Mouse (Mus musculus) CH12.LX (cell line): ENCODE data around the gene Glipr1l1. TPM values are rescaled to one million over a fixed set of nuclear protein-coding genes. Genes with fewer than 3 reads are reported as not detected.
"Not testable (repeated sequence)": the region's sequence is repeated elsewhere in the genome, so short reads cannot be mapped to it uniquely, and the experiment has no call there.

Experiments
- DNase-seq: peaks from one replicate; pipeline ENCODE4 v3.0.0-alpha.2; 2013; ENCODE audit errors: extremely low read depth
- H3K27ac ChIP-seq: 2 replicates; pipeline ENCODE4 v1.5.1; 2012; ENCODE audit warnings: low read depth, mild to moderate bottlenecking, control low read depth, moderate library complexity; ENCODE audit not compliant: insufficient read depth
- H3K27me3 ChIP-seq: replicated peaks from 2 replicates; pipeline ENCODE3; 2012; ENCODE audit warnings: inconsistent platforms
- H3K36me3 ChIP-seq, 2 experiments: replicated peaks in 1 of 2; 2 replicates each; pipeline versions ENCODE3 to v1.6.1; 2012; ENCODE audit warnings: inconsistent platforms in 1 of 2, low read length in 1 of 2, mild to moderate bottlenecking in 1 of 2, mixed read lengths in 1 of 2, moderate library complexity in 1 of 2; ENCODE audit not compliant: control insufficient read depth in 1 of 2, insufficient read depth in 1 of 2
- H3K4me1 ChIP-seq, 2 experiments: 2 replicates each; pipeline ENCODE4 v1.6.1; 2012; ENCODE audit warnings: inconsistent platforms in 1 of 2, moderate library complexity in 1 of 2; ENCODE audit not compliant: insufficient read depth in 2 of 2, control insufficient read depth in 1 of 2
- H3K4me2 ChIP-seq: 2 replicates; pipeline ENCODE4 v1.6.1; 2012; ENCODE audit warnings: low read depth, mild to moderate bottlenecking, control low read depth; ENCODE audit not compliant: poor library complexity, insufficient read depth, severe bottlenecking
- H3K4me3 ChIP-seq, 3 experiments: fragments of 150-350 bp in 1 of 3; sonication (generic) in 1 of 3; replicated peaks in 1 of 3; 2 replicates each; pipeline versions ENCODE3 to v1.5.1; 2011 to 2012; ENCODE audit warnings: low read depth in 2 of 3, low read length in 2 of 3, mild to moderate bottlenecking in 2 of 3, moderate library complexity in 2 of 3, control low read depth in 1 of 3, improper control_type of control experiment in 1 of 3, inconsistent platforms in 1 of 3, mixed read lengths in 1 of 3; ENCODE audit not compliant: poor library complexity in 1 of 3
- H3K79me2 ChIP-seq: replicated peaks from 2 replicates; pipeline ENCODE4 v1.6.1; 2012; ENCODE audit warnings: mild to moderate bottlenecking, moderate library complexity; ENCODE audit not compliant: control insufficient read depth, poor library complexity, insufficient read depth, severe bottlenecking; ENCODE audit errors: extremely low read depth
- H3K9ac ChIP-seq: 2 replicates; pipeline ENCODE4 v1.6.1; 2012; ENCODE audit warnings: low read depth, mild to moderate bottlenecking, control low read depth, moderate library complexity; ENCODE audit not compliant: insufficient read depth
- H3K9me3 ChIP-seq: replicated peaks from 2 replicates; pipeline ENCODE3; 2012; ENCODE audit warnings: low read length, inconsistent platforms, mixed read lengths
- CTCF ChIP-seq, 2 experiments: IDR thresholded peaks in 1 of 2; conservative IDR thresholded peaks in 1 of 2; 2 replicates each; pipeline ENCODE4 v1.5.1; 2011 to 2012; ENCODE audit warnings: low read depth in 2 of 2, low read length in 2 of 2, improper control_type of control experiment in 1 of 2, inconsistent platforms in 1 of 2, mild to moderate bottlenecking in 1 of 2, moderate library complexity in 1 of 2
- MAFK ChIP-seq: IDR thresholded peaks from 2 replicates; pipeline ENCODE4 v1.6.1; 2011; ENCODE audit warnings: low read length, improper control_type of control experiment; ENCODE audit not compliant: insufficient replicate concordance
- NELFE ChIP-seq: IDR thresholded peaks from 2 replicates; pipeline ENCODE4 v1.6.1; 2011; ENCODE audit warnings: low read depth, low read length, improper control_type of control experiment
- NRF1 ChIP-seq: IDR thresholded peaks from 2 replicates; pipeline ENCODE4 v1.6.1; 2014; ENCODE audit warnings: low read depth, mild to moderate bottlenecking, inconsistent platforms, low read length, improper control_type of control experiment, moderate library complexity
- RAD21 ChIP-seq: IDR thresholded peaks from 2 replicates; pipeline ENCODE4 v1.6.1; 2011; ENCODE audit warnings: low read depth, mild to moderate bottlenecking, low read length, improper control_type of control experiment, moderate library complexity
- SMC3 ChIP-seq: IDR thresholded peaks from 2 replicates; pipeline ENCODE4 v1.6.1; 2011; ENCODE audit warnings: low read depth, low read length, improper control_type of control experiment
- ZC3H11A ChIP-seq: IDR thresholded peaks from 2 replicates; pipeline ENCODE4 v1.6.1; 2012; ENCODE audit warnings: low read depth, mild to moderate bottlenecking, inconsistent platforms, low read length, improper control_type of control experiment
- dilution Hi-C: fragments of 300-500 bp; cut with MboI; formaldehyde crosslinking; loops from 2 replicates; pipeline ENCODE4 v1.14.3; 2020; ENCODE audit warnings: low sequenced_read_pairs; ENCODE audit not compliant: extremely low pct_unique_long_range_greater_than_20kb, extremely low pct_ligation_motif_present
- in situ Hi-C: fragments of 300-500 bp; cut with MboI; formaldehyde crosslinking; loops from 3 replicates; pipeline ENCODE4 v1.14.3; 2019; ENCODE audit warnings: low sequenced_read_pairs, low pct_ligation_motif_present, low pct_unique_long_range_greater_than_20kb, mixed read lengths
- polyA plus RNA-seq: library from polyadenylated mRNA; unstranded; fragments of >175 nt; gene quantifications from 2 replicates; pipeline ENCODE4 v1.2.1, GENCODE M21; 2012; ENCODE audit warnings: low read depth; ENCODE audit not compliant: insufficient read length
- total RNA-seq, 2 experiments: library from RNA; depleted of rRNA; stranded (reverse); fragments of 300-350 nt in 1 of 2; fragments of >200 nt in 1 of 2; gene quantifications; 2 replicates each; pipeline ENCODE4 v1.2.3; 2012 to 2014

The Glipr1l1 gene
- total and polyA plus RNA-seq, 3 experiments, result not detected

DNA sequence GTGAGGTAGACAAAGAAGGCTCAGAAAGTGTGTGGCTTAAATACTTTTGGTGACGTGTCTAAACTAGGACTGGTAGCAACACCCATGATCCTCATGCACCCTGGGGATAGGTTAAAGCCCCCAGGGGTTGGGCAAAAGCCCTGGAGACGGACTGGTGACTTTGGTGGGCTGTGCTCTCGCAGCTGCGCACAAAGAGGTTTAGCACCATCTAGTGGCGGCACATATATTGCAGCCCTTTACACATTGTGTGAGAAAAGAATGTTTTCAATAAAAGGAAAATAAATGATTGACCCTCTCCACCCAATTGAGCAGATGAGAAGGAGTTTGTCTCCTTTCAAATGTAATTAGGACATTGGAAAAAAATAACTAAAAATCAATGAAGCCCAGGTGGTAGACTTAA lies 45.8 kb downstream of the Glipr1l1 start:
- H3K27me3 ChIP-seq, H3K4me3 ChIP-seq, dilution Hi-C loops, H3K27ac ChIP-seq, H3K36me3 ChIP-seq, H3K9ac ChIP-seq, H3K9me3 ChIP-seq, H3K79me2 ChIP-seq, H3K4me1 ChIP-seq: not testable (repeated sequence)
- peak; percentile 66 to 74 for TF ChIP-seq CTCF (conservative IDR thresholded peaks at IDR 0.05 in 1 of 2, IDR thresholded peaks at IDR 0.05 in 1 of 2; ENCODE audit: low read depth in 2 of 2, low read length in 2 of 2)
- peak; percentile 66 for TF ChIP-seq SMC3
- peak; percentile 67 for TF ChIP-seq RAD21
- peak; percentile 36 for TF ChIP-seq ZC3H11A
- TF ChIP-seq NRF1, result peak; percentile 65
- H3K4me2 ChIP-seq, result peak overlapping the region; percentile 66; the same call in 1 of the 2 replicates
- in situ Hi-C loops, result loop anchor here (10.0 kb wide), 1 partner anchor 131 kb away; the partner anchor contains the start of gene Krr1
- DNase-seq, result peak; percentile 63

DNA sequence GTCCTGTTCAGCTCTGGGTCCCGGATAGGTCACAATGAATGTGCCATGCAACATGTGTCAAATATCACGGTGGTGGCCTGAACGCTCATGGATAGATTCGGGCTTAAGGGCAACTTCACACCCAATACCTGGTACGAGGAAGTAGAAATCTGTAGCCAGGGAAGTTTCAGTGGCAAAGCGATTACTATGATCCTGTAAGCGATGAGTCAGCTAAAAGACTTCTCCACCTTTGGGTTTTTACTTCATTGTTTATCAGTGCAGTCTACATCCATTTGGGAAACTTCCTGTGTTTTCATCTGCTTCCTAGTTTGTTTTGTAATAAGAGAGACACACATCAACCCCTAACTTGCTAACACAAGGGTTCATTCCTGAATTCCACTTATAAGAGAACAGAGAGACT lies 50.4 kb downstream of the Glipr1l1 start:
- no peak for DNase-seq
- Histone ChIP-seq H3K4me3 (no peak overlapping the region), H3K27me3 (no peaks in the 10 kb centered on the region), H3K9me3 (no peaks in the 10 kb centered on the region), H3K36me3 (no peaks in the 10 kb centered on the region), H3K9ac (no peak overlapping the region), H3K4me1 (peaks cover 0 to 4% of the 10 kb centered on the region in 2 experiments; a peak in 1 of 4 replicates), H3K79me2 (no peaks in the 10 kb centered on the region), H3K27ac (no peak overlapping the region), H3K4me2 (no peak overlapping the region)
- dilution Hi-C loops, result no loop called here
- TF ChIP-seq NELFE, result no peak
- TF ChIP-seq MAFK, result peak; percentile 77
- in situ Hi-C loops, result no loop called here

DNA sequence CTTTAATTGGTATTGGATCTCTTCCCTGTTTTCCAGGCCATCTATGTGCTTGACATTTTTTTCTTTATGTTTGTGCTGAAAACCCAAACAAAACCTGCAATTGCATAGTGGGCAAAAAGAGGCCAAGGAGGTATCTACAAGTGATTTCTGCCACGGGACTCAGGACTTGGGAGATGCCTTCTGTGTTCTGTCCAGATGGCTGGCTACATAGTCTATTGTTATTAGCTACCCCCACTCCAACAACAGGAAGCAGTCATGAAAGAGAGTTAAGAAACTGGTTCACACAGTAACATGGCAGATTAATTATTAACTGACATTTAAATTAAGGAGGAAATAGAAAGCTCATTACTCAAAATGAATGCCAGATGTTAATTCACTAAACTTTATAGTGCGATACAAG lies 65.1 kb downstream of the Glipr1l1 start:
- dilution Hi-C loops, H3K27ac ChIP-seq, H3K9ac ChIP-seq, in situ Hi-C loops, H3K4me3 ChIP-seq, H3K9me3 ChIP-seq, H3K4me2 ChIP-seq, H3K36me3 ChIP-seq, DNase-seq, H3K27me3 ChIP-seq, H3K4me1 ChIP-seq, H3K79me2 ChIP-seq: not testable (repeated sequence)

DNA sequence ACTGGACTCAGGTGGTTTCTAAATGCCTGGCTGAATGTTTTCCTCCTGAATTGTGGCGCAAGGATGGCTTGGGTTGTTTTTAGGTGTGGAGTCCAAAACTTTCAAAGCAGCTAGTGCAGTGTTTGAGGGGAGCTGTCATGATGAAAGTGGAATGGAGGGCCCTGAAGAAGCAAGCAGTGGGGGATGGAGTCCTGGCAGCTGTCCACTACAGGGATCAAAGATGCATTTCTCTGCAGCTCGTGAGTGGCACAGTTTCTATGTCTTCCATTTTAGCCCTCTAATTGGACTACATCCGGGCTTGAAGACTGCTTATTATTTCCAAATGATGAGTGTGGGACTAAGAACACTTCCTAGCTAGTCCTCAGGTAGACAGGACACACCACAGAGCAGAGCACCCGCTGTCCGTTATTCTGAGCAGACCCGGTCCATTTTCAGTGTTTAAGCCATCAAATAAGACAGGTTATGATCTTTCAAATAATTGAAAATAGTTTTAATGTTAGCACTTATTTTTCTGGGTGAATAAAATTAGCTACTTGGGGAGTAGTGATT lies 67.8 kb downstream of the Glipr1l1 start:
- H3K9me3 ChIP-seq, result not testable (repeated sequence)

More for the DNA sequence above, 67.8 kb downstream of the Glipr1l1 start:
- H3K4me1 ChIP-seq, dilution Hi-C loops, H3K27me3 ChIP-seq, H3K9ac ChIP-seq, H3K4me3 ChIP-seq, H3K79me2 ChIP-seq, H3K4me2 ChIP-seq, DNase-seq, H3K36me3 ChIP-seq, H3K27ac ChIP-seq, in situ Hi-C loops: not testable (repeated sequence)

Other genes with a start within 250 kb of the Glipr1l1 start
- 56.9 and 72.5 TPM in 2 replicates for gene Krr1, start 87.5 kb upstream of the Glipr1l1 start, total RNA-seq (2012; rRNA removed)
- 108 and 124 TPM in 2 replicates for gene Krr1, start 87.5 kb upstream of the Glipr1l1 start, total RNA-seq (2014; rRNA removed)
- 58.7 and 68.7 TPM in 2 replicates for gene Krr1, start 87.5 kb upstream of the Glipr1l1 start, polyA plus RNA-seq
- gene Glipr1, start 57.6 kb upstream of the Glipr1l1 start, total RNA-seq (2012; rRNA removed), result 341 and 362 TPM in 2 replicates
- gene Glipr1, start 57.6 kb upstream of the Glipr1l1 start, total RNA-seq (2014; rRNA removed), result 907 and 1,004 TPM in 2 replicates
- 471 and 472 TPM in 2 replicates for gene Glipr1, start 57.6 kb upstream of the Glipr1l1 start, polyA plus RNA-seq
- not detected in 2 replicates for gene Glipr1l2, start 23.2 kb downstream of the Glipr1l1 start, total RNA-seq (2012; rRNA removed)
- not detected in 2 replicates for gene Glipr1l2, start 23.2 kb downstream of the Glipr1l1 start, total RNA-seq (2014; rRNA removed)
- gene Glipr1l2, start 23.2 kb downstream of the Glipr1l1 start, polyA plus RNA-seq, result not detected in 2 replicates
- gene Glipr1l3, start 100.1 kb downstream of the Glipr1l1 start, total RNA-seq (2012; rRNA removed), result not detected in 2 replicates
- not detected in 2 replicates for gene Glipr1l3, start 100.1 kb downstream of the Glipr1l1 start, total RNA-seq (2014; rRNA removed)
- not detected in 2 replicates for gene Glipr1l3, start 100.1 kb downstream of the Glipr1l1 start, polyA plus RNA-seq
- gene Caps2, start 103.4 kb downstream of the Glipr1l1 start, total RNA-seq (2012; rRNA removed), result 0.08 TPM in 1 of 2 replicates, not detected in the other
- 0.21 and 0.50 TPM in 2 replicates for gene Caps2, start 103.4 kb downstream of the Glipr1l1 start, total RNA-seq (2014; rRNA removed)
- gene Caps2, start 103.4 kb downstream of the Glipr1l1 start, polyA plus RNA-seq, result 0.31 and 0.51 TPM in 2 replicates
- not detected in 2 replicates for gene Kcnc2, start 210.9 kb downstream of the Glipr1l1 start, total RNA-seq (2012; rRNA removed)
- not detected in 2 replicates for gene Kcnc2, start 210.9 kb downstream of the Glipr1l1 start, total RNA-seq (2014; rRNA removed)
- gene Kcnc2, start 210.9 kb downstream of the Glipr1l1 start, polyA plus RNA-seq, result not detected in 2 replicates